Mouse (Mus musculus) testis, postnatal 14 days (tissue): ENCODE measurements around the gene Dusp6.
A peak's percentile ranks its signal among the peaks of the same experiment; 100 is the strongest.

Source experiments
- DNase-seq: peaks from one replicate; pipeline ENCODE4 v3.0.0; 2021; ENCODE audit warnings: low spot score

Gene Dusp6

GRCm38 (mm10) chr10:99273006-99273405, 10.0 kb downstream of the Dusp6 start:
- DNase-seq: no peak

- no peak for DNase-seq
These were observed 11.6 kb downstream of the Dusp6 start for GRCm38 (mm10) chr10:99274640-99275039.

- no peak for DNase-seq
These were observed 16.2 kb downstream of the Dusp6 start for GRCm38 (mm10) chr10:99279067-99279880.

GRCm38 (mm10) chr10:99283981-99284385, 21.0 kb downstream of the Dusp6 start:
- DNase-seq: peak; percentile 57

GRCm38 (mm10) chr10:99284918-99285317, 21.9 kb downstream of the Dusp6 start:
- no peak for DNase-seq

GRCm38 (mm10) chr10:99285759-99286158, 22.7 kb downstream of the Dusp6 start:
- no peak for DNase-seq

GRCm38 (mm10) chr10:99286213-99286612, 23.2 kb downstream of the Dusp6 start:
- DNase-seq: no peak

GRCm38 (mm10) chr10:99286787-99287186, 23.8 kb downstream of the Dusp6 start:
- DNase-seq: peak; percentile 75

GRCm38 (mm10) chr10:99287206-99287605, 24.2 kb downstream of the Dusp6 start:
- no peak for DNase-seq

GRCm38 (mm10) chr10:99289176-99289575, 26.1 kb downstream of the Dusp6 start:
- DNase-seq: no peak

GRCm38 (mm10) chr10:99293111-99293640, 30.1 kb downstream of the Dusp6 start:
- DNase-seq: no peak

- no peak for DNase-seq
These were observed 34.7 kb downstream of the Dusp6 start for GRCm38 (mm10) chr10:99297721-99298120.

- no peak for DNase-seq
These were observed 35.6 kb downstream of the Dusp6 start for GRCm38 (mm10) chr10:99298328-99299295.

GRCm38 (mm10) chr10:99299303-99299702, 36.3 kb downstream of the Dusp6 start:
- no peak for DNase-seq

GRCm38 (mm10) chr10:99302051-99302450, 39.0 kb downstream of the Dusp6 start:
- no peak for DNase-seq

GRCm38 (mm10) chr10:99308837-99309236, 45.8 kb downstream of the Dusp6 start:
- DNase-seq: no peak

- no peak for DNase-seq
These were observed 46.6 kb downstream of the Dusp6 start for GRCm38 (mm10) chr10:99309617-99310016.

- no peak for DNase-seq
These were observed 47.2 kb downstream of the Dusp6 start for GRCm38 (mm10) chr10:99310204-99310603.

GRCm38 (mm10) chr10:99311956-99312355, 48.9 kb downstream of the Dusp6 start:
- no peak for DNase-seq

- no peak for DNase-seq
These were observed 51.3 kb downstream of the Dusp6 start for GRCm38 (mm10) chr10:99314366-99314765.

- no peak for DNase-seq
These were observed 54.0 kb downstream of the Dusp6 start for GRCm38 (mm10) chr10:99317057-99317456.
